ENCODE assay signal across 8 mouse cellular contexts in genomic region chr19:53066934-53067333, GRCm38 (mm10). TPM values are rescaled to one million over a fixed set of nuclear protein-coding genes. Genes with fewer than 3 reads are reported as not detected.
A peak's percentile ranks its signal among the peaks of the same experiment; 100 is the strongest.
DNase-seq lines count a peak whose midpoint lies in the region; TF ChIP-seq lines count a peak whose summit lies in the region.

No protein-coding gene starts in this region.

- no peak for TF ChIP-seq POLR2A in myocyte (IDR thresholded peaks at IDR 0.05; ENCODE audit: insufficient read length, low read depth)
- TF ChIP-seq POLR2A in thymus, adult 2 months (IDR thresholded peaks at IDR 0.05; ENCODE audit: control insufficient read depth, extremely low read depth, insufficient read depth, low read length, poor library complexity) = no peak

- peak overlapping the region; percentile 56 for H3K4me2 ChIP-seq in myocyte (ENCODE audit: low read depth)

- H3ac ChIP-seq in myocyte (ENCODE audit: control insufficient read depth, insufficient read length) = no peak overlapping the region

- no peak overlapping the region for H3K4me3 ChIP-seq in myocyte
- no peak overlapping the region for H3K4me3 ChIP-seq in thymus, adult 2 months (ENCODE audit: control insufficient read depth, insufficient read depth, low read length)

- peak; percentile 49 for DNase-seq in embryo, embryonic 10 days (ENCODE audit: low spot score)
- DNase-seq in embryo, embryonic 9.5 days (ENCODE audit: extremely low spot score) = no peak
- DNase-seq in heart, adult 11 months = peak; percentile 98
- DNase-seq in kidney, adult 9 months = peak; percentile 66
- DNase-seq in right cerebral cortex, postnatal 10 days (ENCODE audit: low spot score in 2 of 2) = no peak
- no peak for DNase-seq in cerebellum, adult 11-12 months
- DNase-seq in thymus, adult 2 months = no peak

- H3K79me2 ChIP-seq in myocyte (ENCODE audit: control insufficient read depth, insufficient read depth) = no peaks in the 10 kb centered on the region

- no peaks in the 10 kb centered on the region for H3K4me1 ChIP-seq in thymus, adult 2 months (replicated peaks; ENCODE audit: control insufficient read depth, insufficient read depth, low read length)

- H3K36me3 ChIP-seq in myocyte (ENCODE audit: control insufficient read depth, insufficient read depth) = no peaks in the 10 kb centered on the region
- H3K36me3 ChIP-seq in thymus, adult 2 months (ENCODE audit: control insufficient read depth, insufficient read depth, low read length) = no peaks in the 10 kb centered on the region

- H3K27me3 ChIP-seq in myocyte (ENCODE audit: control insufficient read depth, insufficient read depth, insufficient read length) = no peaks in the 10 kb centered on the region
- no peaks in the 10 kb centered on the region for H3K27me3 ChIP-seq in thymus, adult 2 months (ENCODE audit: control insufficient read depth, insufficient read depth, low read length)

- WGBS in thymus, adult 2 months = 80% methylated on average over 10 of the region's 10 CpGs

- H3K27ac ChIP-seq in thymus, adult 2 months (ENCODE audit: control insufficient read depth, insufficient read depth, low read length) = no peak overlapping the region

- no peak for TF ChIP-seq CTCF in thymus, adult 2 months (IDR thresholded peaks at IDR 0.05; ENCODE audit: borderline replicate concordance, control insufficient read depth, extremely low read depth, insufficient read depth, low read length, poor library complexity)

TF ChIP-seq in myocyte, 11 proteins besides CTCF, POLR2A, EP300 and RAD21:
- TF ChIP-seq MYOG (IDR thresholded peaks at IDR 0.05; ENCODE audit: control insufficient read depth in 1 of 3, insufficient read depth in 1 of 3, insufficient read length in 2 of 3, low read depth in 2 of 3) (peak in 2 of 3 experiments; percentile 26 to 79), TCF3 (IDR thresholded peaks at IDR 0.05; ENCODE audit: insufficient read length, low read depth) (peak; percentile 37), POLR2AphosphoS2 (IDR thresholded peaks at IDR 0.05; ENCODE audit: insufficient read length, low read depth) (no peak), CEBPB (IDR thresholded peaks at IDR 0.05; ENCODE audit: insufficient read depth, poor library complexity, severe bottlenecking) (no peak), E2F4 (IDR thresholded peaks at IDR 0.05; ENCODE audit: insufficient read depth) (no peak), REST (IDR thresholded peaks at IDR 0.05; ENCODE audit: insufficient read depth, insufficient read length) (no peak), MYOD1 (IDR thresholded peaks at IDR 0.05; ENCODE audit: control insufficient read depth in 1 of 3, insufficient read length in 2 of 3, low read depth in 2 of 3) (peak; percentile 80 to 98 (median 89)), SRF (IDR thresholded peaks at IDR 0.05; ENCODE audit: control insufficient read depth, insufficient read length, low read depth) (no peak), USF1 (IDR thresholded peaks at IDR 0.05; ENCODE audit: low read depth) (peak; percentile 56), TCF12 (IDR thresholded peaks at IDR 0.05; ENCODE audit: insufficient read depth, poor library complexity, severe bottlenecking) (peak; percentile 62), MAX (IDR thresholded peaks at IDR 0.05; ENCODE audit: low read depth) (no peak)
TF ChIP-seq in myocyte: peak in this region for 5.

RNA-seq across cellular contexts. Expression of gene Xpnpep1, which starts 26.9 kb away (rescaled TPM):
- 172 TPM for polyA plus RNA-seq in myocyte (2012; fragmentation: generic; extraction: Trizol)
- 49.6 and 55.6 TPM in 2 replicates for polyA plus RNA-seq in thymus, adult 2 months (2012; rRNA removed)

Comparison
In these comparisons a context has a peak if more than half of its experiments do, and no peak if none do; other contexts are left out.
1. DNase-seq: peak in embryo, embryonic 10 days (single experiment), heart, adult 11 months (single experiment) and kidney, adult 9 months (single experiment); none in embryo, embryonic 9.5 days (single experiment), right cerebral cortex, postnatal 10 days (0 of 2), cerebellum, adult 11-12 months (single experiment) and thymus, adult 2 months (single experiment).